Mouse (Mus musculus): ENCODE data around the gene Gm5678.
"Not testable (repeated sequence)": the region's sequence is repeated elsewhere in the genome, so short reads cannot be mapped to it uniquely, and the experiment has no call there.

Gm5678 gene

DNA sequence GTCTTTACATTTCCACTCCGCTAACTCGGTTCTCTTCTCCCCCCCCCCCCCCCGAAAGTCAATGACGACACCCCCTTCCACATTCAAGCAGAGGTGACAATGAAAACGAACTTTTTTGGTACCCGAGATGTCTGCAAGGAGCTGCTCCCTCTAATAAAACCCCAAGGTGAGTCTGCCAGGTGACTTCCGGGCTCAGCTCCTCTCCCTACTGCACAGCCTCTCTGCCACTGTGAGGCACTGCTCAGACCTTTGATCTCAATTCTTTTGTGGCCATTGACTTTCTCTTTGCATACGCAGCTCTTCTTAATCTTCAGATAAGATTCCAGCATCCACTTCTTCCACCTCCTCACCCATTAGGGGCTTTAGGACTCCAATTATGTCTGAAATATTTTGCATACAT lies 19.2 kb upstream of the Gm5678 start:
- no peak for DNase-seq

DNA sequence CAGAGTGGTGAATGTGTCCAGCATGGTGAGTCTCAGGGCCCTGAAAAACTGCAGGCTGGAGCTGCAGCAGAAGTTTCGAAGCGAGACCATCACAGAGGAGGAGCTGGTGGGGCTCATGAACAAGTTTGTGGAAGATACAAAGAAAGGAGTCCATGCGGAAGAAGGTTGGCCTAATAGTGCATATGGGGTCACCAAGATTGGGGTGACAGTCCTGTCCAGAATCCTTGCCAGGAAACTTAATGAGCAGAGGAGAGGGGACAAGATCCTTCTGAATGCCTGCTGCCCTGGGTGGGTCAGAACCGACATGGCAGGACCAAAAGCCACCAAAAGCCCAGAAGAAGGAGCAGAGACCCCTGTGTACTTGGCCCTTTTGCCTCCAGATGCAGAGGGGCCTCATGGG lies 18.1 kb upstream of the Gm5678 start:
- no peak for DNase-seq

DNA sequence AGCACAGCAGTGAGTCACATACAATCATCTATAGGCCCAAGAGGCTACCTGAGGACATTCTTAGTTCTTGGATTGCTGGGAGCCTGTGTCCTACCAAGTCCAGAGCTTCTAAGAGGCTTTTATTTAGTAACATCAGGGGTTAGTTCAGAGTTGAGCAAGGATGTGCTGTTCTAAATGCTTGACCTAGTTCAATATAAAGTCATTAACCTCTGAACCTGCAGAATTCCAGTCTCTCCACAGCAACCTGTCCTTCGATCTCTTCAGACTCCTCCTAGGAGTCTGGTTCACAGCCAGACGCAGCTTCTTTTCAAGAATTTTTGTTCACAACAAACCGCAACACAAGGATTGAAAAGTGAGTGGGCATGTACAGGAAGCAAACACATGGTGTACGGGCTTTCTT lies 16.9 kb upstream of the Gm5678 start:
- DNase-seq: no peak

DNA sequence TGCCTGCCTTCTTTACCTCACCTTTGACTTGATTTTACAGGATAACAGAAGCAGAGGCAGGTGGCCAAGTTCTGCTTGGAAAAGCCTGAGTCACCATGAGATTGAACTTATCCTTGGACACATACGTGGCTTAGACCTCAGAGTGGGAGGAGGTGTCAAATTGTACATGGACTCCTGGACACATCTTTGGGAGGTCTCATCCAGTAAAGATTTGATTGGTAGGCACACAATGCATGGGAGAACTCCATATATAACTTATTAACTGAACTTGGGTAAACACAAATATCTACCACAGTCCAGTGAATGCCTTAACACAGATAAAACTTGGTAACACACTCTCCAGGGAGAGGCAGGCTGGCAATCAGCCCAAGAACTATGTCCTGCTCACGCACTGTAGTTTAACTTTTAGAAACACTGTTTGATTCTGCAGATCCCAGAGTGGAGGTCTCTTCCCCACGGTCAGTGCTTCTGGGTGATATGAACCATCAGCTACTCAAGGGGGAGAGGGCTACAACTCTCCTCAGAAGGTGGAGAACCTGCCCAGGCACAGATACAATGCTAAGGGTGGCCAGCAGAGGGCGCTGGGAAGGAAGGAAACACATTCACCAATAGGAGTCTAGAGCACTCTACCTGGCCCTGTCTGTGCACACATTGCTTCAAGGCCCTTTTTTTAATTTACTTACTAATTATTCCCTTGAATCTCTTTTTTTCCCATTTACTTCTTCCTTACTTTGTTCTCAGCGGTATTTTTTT lies 12.6 kb upstream of the Gm5678 start:
- peak; percentile 83 to 86 for DNase-seq

DNA sequence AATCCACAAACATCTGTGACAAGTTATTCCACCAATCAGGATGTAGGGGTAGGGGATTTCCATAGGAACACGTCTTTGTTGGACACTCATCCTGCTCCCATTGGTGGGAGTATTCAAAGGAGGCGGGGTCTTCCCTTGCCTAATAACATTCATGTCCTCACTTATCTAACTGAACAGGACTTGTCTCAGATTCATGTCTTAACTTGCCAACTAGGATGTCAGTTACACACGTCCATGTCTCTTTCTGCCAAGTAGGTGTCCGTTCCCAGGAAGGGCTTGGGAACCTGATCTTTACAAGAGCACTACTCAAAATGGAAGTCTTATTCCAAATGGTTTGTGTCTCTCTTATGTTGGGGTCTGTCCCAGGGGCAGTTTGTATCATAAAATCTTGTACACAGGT lies 4.1 kb upstream of the Gm5678 start:
- DNase-seq: not testable (repeated sequence)

DNA sequence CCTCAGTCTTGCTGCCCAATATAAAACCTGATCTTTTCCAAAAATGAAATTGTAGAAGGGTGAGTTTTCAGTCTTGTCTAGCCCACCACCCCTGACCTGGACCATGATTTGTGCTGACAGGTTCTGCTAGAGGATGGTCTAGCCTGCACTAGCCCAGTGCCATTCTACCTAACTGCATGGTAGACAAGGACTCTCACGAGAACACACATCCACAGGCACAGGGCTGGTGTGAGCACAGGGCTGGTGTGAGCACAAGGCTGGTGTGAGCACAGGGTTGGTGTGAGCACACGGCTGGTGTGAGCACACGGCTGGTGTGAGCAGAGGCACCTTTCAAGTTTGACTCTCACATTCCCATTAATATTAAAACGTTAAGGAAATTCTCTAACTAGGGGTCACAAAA lies 3.2 kb upstream of the Gm5678 start:
- no peak for DNase-seq

DNA sequence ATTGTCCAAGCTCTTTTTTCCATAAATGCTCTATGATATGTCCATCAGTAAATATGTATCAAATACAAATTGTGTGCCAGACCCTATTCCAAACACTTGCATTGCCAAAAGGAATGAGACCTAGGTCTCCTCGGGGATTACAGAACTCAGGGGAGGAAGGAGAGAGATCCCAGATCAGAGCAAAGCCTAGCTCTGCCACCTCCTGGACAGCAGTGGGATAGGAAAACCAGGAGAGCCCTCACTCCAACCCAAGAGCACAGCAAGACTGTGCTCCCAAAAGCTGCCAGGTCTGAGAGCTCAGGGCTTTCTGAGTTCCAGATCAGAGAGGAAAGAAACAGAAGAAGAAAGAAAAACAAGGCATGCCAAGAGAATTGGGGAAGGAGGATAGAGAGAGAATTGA lies 1.2 kb upstream of the Gm5678 start:
- peak; percentile 62 to 63 for DNase-seq

DNA sequence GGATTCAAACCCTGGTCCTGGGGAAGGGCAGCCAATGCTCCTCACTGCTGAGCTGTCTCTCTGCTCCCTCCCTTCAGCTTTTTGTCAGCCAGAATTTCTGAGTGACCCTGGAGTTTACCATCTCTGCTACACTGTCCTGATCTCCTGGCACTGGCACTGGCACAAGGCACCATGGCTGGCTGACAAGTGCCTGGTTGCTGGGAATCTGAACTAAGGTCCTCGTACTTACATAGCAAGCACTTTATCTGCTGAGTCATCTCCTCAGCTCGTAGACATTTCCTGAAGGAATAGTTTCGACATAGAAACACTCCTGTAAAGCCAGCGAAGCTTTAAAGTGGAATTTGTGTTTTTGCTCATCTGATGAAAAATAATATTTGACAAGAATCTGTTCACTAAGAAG lies 16.1 kb downstream of the Gm5678 start:
- peak in 1 of 2 experiments; percentile 8 for DNase-seq

DNA sequence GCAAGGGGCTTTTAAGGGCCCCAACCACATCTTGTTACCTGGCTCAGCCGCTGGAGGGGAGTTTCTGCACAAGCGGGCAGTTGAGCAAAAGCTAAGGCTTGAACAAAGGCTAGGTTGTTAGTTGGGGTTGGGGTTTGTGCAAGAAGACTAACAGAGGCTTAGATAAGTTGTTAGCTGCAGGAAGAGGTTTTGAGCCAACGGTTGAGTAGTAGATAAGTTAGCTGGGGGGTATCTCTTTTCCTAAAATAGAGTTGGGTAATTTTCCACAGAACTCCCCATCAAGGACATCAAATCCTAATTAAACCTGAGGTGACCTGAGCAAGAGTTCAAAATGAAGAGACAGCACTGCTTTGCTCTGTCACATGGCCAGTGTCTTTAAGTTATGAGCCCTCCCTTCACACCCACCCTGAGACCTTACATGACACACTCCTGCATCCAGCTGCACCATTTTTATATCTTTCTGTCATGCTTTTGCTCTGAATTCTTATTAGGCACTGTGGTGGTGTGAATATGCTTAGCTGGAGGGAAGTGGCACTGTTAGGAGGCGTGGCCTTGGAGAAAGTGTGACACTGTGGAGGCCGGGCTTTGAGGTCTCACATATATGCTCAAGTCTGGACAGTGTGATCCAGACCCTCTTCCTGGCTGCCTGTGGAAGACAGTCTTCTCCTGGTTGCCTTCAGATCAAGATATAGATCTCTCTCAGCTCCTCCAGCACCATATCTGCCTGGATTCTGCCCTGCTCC lies 20.7 kb downstream of the Gm5678 start:
- DNase-seq: no peak

DNA sequence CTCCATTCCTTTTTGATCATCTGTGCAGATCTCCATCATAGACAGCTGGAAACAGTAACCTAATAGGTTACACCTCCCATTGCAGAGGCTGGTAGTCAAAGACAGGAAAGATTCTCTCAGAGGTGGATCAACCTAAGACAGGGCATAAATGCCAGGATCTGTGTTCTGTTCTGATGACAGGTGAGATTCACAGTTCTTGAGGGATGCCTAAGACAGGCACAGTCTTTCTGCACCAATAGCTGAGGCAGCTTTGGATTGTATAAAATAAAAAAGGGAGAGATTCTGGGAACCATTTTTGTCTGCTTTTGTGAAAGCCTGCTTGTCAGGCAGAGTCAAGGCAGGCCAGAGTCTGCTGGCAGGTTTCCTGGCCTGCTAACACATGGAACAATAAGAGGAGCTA lies 40.1 kb downstream of the Gm5678 start:
- DNase-seq: no peak

DNA sequence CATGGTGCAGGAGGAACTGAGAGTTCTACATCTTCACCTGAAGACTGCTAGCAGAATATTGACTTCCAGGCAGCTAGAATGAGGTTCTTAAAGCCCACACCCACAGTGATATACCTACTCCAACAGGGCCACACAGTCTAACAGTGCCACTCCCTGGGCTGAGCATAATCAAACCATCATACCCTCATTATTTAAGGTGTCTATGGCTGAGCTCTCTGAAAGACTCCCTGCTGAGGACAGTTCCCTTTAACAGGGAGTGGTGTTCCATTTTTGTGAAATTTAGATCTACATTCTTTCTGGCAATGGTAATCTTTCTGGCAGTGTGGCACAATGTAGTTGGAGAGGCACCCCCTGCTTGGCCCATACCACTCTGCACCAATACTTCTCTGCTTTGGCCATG lies 41.6 kb downstream of the Gm5678 start:
- DNase-seq: no peak

DNA sequence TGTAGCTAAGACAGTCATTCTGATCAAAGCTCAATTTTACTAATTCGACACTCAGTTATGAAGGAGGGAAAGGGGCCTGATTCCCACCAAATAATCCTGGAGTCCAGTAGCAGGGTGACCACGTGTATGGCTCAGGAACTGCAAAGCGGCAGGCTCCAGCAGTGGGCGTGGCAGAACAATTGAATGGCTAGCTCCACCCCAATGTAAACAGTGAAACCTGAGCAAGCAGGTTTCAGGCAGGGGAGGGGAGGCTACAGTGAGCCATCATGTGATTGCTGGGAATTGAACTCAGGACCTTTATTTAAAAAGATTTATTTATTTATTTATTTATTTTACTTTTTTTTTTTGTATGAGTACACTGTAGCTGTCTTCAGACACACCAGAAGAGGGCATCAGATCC lies 42.6 kb downstream of the Gm5678 start:
- DNase-seq: not testable (repeated sequence)

DNA sequence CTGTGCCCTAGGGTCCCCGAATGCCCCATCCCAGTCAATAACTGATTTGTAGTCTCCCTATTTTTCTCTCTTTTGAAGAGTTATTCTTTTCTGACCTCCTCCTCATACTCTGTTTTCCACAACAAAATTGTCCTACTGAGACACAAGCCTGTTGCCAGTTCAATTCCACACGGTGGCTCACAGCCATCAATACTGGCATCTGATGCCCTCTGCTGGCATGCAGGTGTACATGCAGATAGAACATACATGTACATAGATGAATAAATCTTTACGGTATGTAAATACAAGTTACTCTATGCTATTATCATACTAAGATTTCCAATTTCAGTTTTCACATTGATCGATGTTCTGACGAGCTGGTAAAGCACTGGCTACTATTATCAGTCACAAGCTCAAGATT lies 43.2 kb downstream of the Gm5678 start:
- DNase-seq: peak; percentile 47 to 48

DNA sequence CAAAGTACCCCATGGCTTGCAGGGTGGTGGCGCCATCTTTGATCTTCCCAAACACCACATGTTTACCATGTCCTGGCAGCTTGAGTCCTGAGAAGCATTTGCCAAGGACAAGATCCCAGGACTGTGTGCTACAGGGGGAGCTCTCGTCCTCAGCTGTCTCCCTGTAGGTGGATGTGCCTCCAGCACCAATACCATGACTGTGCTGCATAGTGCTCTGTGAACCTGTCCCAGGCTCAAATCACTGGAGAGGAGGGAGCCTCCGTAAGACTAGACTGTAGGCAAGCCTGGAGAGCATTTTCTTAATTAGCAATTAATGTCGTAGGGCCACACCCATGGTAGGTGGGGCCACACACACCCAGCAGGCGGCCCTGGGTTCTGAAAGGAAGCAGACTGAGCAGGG lies 48.5 kb downstream of the Gm5678 start:
- no peak for DNase-seq

DNA sequence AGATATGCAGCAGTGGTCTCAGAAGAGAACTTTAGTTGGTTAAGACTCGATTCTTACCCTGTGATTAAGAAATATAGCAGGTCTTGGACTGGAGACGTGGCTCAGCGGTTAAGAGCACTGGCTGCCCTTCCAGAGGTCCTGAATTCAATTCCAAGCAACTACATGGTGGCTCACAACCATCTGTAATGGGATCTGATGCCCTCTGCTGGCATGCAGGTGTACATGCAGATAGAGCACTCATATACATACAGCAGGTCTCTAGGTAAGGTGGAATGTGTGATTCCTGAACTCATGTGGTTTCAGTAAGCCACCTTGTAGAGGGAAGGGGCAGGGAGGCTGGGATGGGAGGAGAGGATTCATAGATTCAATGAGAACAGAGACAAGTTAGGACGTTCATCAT lies 50.3 kb downstream of the Gm5678 start:
- no peak for DNase-seq

DNA sequence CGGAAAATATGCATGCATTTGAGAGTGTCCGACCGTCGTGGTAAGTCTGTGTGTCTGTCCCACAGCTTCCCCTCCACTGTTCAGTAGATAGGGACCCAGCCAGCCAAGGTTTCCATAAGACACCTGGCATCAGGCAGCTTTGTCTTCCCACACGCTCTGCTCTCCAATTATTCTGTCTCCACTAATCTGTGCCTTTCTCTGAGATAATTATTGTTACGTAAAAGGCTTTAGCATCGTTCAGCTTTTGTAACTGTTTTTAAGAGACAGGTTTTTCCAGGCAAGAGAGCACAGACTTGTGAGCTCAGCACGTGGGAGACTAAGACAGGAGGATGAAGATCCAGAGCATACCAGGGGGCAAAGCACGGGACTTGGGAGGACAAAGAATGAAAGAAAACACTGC lies 51.3 kb downstream of the Gm5678 start:
- no peak for DNase-seq
